12 mouse cellular contexts compared by ENCODE assay signal in genomic region chr17:27041046-27041786, GRCm38 (mm10). TPM values are rescaled to one million over a fixed set of nuclear protein-coding genes. Genes with fewer than 3 reads are reported as not detected.
DNase-seq lines count a peak whose midpoint lies in the region; ATAC-seq and TF ChIP-seq lines count a peak whose summit lies in the region.
"Had no signal": no experiment of that assay in that cellular context is flagged by ENCODE, and none has a peak within 500 bp of the region (broad histone marks: within the 10 kb centered on the region; RNA-seq: fewer than 3 reads in every experiment).

No protein-coding gene starts in this region.

- no peak for TF ChIP-seq POLR2A in spleen, adult 2 months (IDR thresholded peaks at IDR 0.05; ENCODE audit: low read depth, low read length)
- TF ChIP-seq POLR2A in bone marrow, adult 2 months (IDR thresholded peaks at IDR 0.05; ENCODE audit: borderline replicate concordance, control insufficient read depth, low read depth, low read length): no peak

- no peak for DNase-seq in hindbrain, postnatal 0 days (ENCODE audit: low spot score)
- DNase-seq in spleen, adult 2 months (ENCODE audit: low read depth in 1 of 2, low spot score in 2 of 2): no peak
- DNase-seq in spleen, postnatal 14 days (ENCODE audit: low spot score in 2 of 2): no peak
- DNase-seq in left cerebral cortex, postnatal 4 days: no peak
- DNase-seq: heart, adult 11 months; thymus, adult 18-20 months had no signal

- no peaks in the 10 kb centered on the region for H3K27me3 ChIP-seq in hindbrain, postnatal 0 days (ENCODE audit: insufficient read depth, low read length)
- H3K27me3 ChIP-seq in hindbrain, embryonic 13.5 days: no peaks in the 10 kb centered on the region
- no peaks in the 10 kb centered on the region for H3K27me3 ChIP-seq in spleen, adult 2 months (ENCODE audit: control insufficient read depth, insufficient read depth, low read length)
- H3K27me3 ChIP-seq in stomach, embryonic 16.5 days (ENCODE audit: control insufficient read depth, insufficient read depth, low read length): no peaks in the 10 kb centered on the region

- no peak overlapping the region for H3K9ac ChIP-seq in hindbrain, postnatal 0 days (replicated peaks; ENCODE audit: low read length)
- no peak overlapping the region for H3K9ac ChIP-seq in hindbrain, embryonic 13.5 days
- H3K9ac ChIP-seq in stomach, embryonic 16.5 days (ENCODE audit: low read length): 0 out of 2 replicates have a peak overlapping the region, but pooled peaks have one; percentile 38

- no peak overlapping the region for H3K27ac ChIP-seq in hindbrain, postnatal 0 days
- H3K27ac ChIP-seq in hindbrain, embryonic 13.5 days: no peak overlapping the region; the same call in 1 of the 2 replicates
- peak overlapping the region; percentile 76 for H3K27ac ChIP-seq in spleen, adult 2 months (ENCODE audit: insufficient read depth, low read length)
- peak overlapping the region; percentile 40 for H3K27ac ChIP-seq in bone marrow, adult 2 months (ENCODE audit: control insufficient read depth, insufficient read depth, low read depth, low read length, poor library complexity)
- H3K27ac ChIP-seq in stomach, embryonic 16.5 days (ENCODE audit: low read length): no peak overlapping the region

- H3K4me2 ChIP-seq in hindbrain, postnatal 0 days (ENCODE audit: low read depth, low read length): no peak overlapping the region
- H3K4me2 ChIP-seq in hindbrain, embryonic 13.5 days: no peak overlapping the region
- H3K4me2 ChIP-seq in stomach, embryonic 16.5 days (ENCODE audit: low read depth, low read length): no peak overlapping the region

- H3K4me1 ChIP-seq in hindbrain, postnatal 0 days (ENCODE audit: insufficient read depth, low read length): peaks cover 11% of the 10 kb centered on the region; the same call in 1 of the 2 replicates
- H3K4me1 ChIP-seq in hindbrain, embryonic 13.5 days (replicated peaks): peaks cover 37% of the 10 kb centered on the region
- H3K4me1 ChIP-seq in spleen, adult 2 months (ENCODE audit: control insufficient read depth, insufficient read depth, insufficient read length): peaks cover 35% of the 10 kb centered on the region
- H3K4me1 ChIP-seq in bone marrow, adult 2 months (ENCODE audit: control insufficient read depth, insufficient read depth, low read length): peaks cover 9% of the 10 kb centered on the region
- peaks cover 36% of the 10 kb centered on the region for H3K4me1 ChIP-seq in stomach, embryonic 16.5 days (ENCODE audit: control insufficient read depth, insufficient read depth, low read length)

- no peak for TF ChIP-seq CTCF in hindbrain, postnatal 0 days (IDR thresholded peaks at IDR 0.05; ENCODE audit: low read depth)
- no peak for TF ChIP-seq CTCF in spleen, adult 2 months (IDR thresholded peaks at IDR 0.05; ENCODE audit: extremely low read depth, insufficient read depth, insufficient read length, insufficient replicate concordance)
- no peak for TF ChIP-seq CTCF in bone marrow, adult 2 months (IDR thresholded peaks at IDR 0.05; ENCODE audit: control insufficient read depth, insufficient read depth, low read length)

- intact Hi-C loops in left cerebral cortex, postnatal 4 days (cut with DNase I): no loop called here

- H3K36me3 ChIP-seq in hindbrain, postnatal 0 days (ENCODE audit: insufficient read depth, low read length): no peaks in the 10 kb centered on the region
- no peaks in the 10 kb centered on the region for H3K36me3 ChIP-seq in hindbrain, embryonic 13.5 days
- H3K36me3 ChIP-seq in spleen, adult 2 months (ENCODE audit: control insufficient read depth, insufficient read depth, low read length): no peaks in the 10 kb centered on the region
- H3K36me3 ChIP-seq in stomach, embryonic 16.5 days (ENCODE audit: control insufficient read depth, insufficient read depth, low read length): no peaks in the 10 kb centered on the region

- no peak overlapping the region for H3K4me3 ChIP-seq in hindbrain, postnatal 0 days (ENCODE audit: low read length)
- H3K4me3 ChIP-seq in hindbrain, embryonic 13.5 days: no peak overlapping the region
- no peak overlapping the region for H3K4me3 ChIP-seq in spleen, adult 2 months (ENCODE audit: extremely low read depth, insufficient read depth, insufficient read length)
- H3K4me3 ChIP-seq in bone marrow, adult 2 months (replicated peaks; ENCODE audit: control insufficient read depth, low read depth, low read length): no peak overlapping the region
- no peak overlapping the region for H3K4me3 ChIP-seq in stomach, embryonic 16.5 days (replicated peaks; ENCODE audit: low read length)
- H3K4me3 ChIP-seq: megakaryocyte, embryonic 14.5 days had no signal

- 54% methylated on average over 10 of the region's 13 CpGs for WGBS in hindbrain, postnatal 0 days
- 45% methylated on average over 10 of the region's 13 CpGs for WGBS in hindbrain, embryonic 13.5 days
- WGBS in spleen, adult 2 months: 42% methylated on average over 11 of the region's 13 CpGs
- 62% methylated on average over 11 of the region's 13 CpGs for WGBS in bone marrow, adult 2 months
- 53% methylated on average over 11 of the region's 13 CpGs for WGBS in stomach, embryonic 16.5 days

- ATAC-seq in hindbrain, postnatal 0 days: peak; percentile 21; the same call in 1 of the 2 replicates
- ATAC-seq in hindbrain, embryonic 13.5 days (ENCODE audit: low FRiP score): no peak
- no peak for ATAC-seq in stomach, embryonic 16.5 days (ENCODE audit: insufficient read depth, low FRiP score)
- ATAC-seq in erythroblast, adult 5-6 weeks (replicated peaks; ENCODE audit: low FRiP score, poor library complexity, severe bottlenecking): no peak
- ATAC-seq: forebrain, embryonic 16.5 days had no signal

- no peaks in the 10 kb centered on the region for H3K9me3 ChIP-seq in hindbrain, postnatal 0 days (ENCODE audit: low read length)
- no peaks in the 10 kb centered on the region for H3K9me3 ChIP-seq in hindbrain, embryonic 13.5 days
- H3K9me3 ChIP-seq in stomach, embryonic 16.5 days (replicated peaks; ENCODE audit: control insufficient read depth, low read length): no peaks in the 10 kb centered on the region
- H3K9me3 ChIP-seq: megakaryocyte, embryonic 14.5 days had no signal

RNA-seq across cellular contexts. Expression of gene Bak1, which starts 12.4 kb away (rescaled TPM):
- 62.9 and 70.8 TPM in 2 replicates for total RNA-seq in hindbrain, postnatal 0 days (2014; rRNA removed)
- polyA plus RNA-seq in hindbrain, postnatal 0 days (2015; fragmentation: Nextera tagmentation; extraction: Ambion mirVana): 4.0 and 4.2 TPM in 2 replicates
- polyA plus RNA-seq in hindbrain, embryonic 13.5 days (2015; fragmentation: Nextera tagmentation; extraction: Ambion mirVana): 2.5 and 3.1 TPM in 2 replicates
- polyA plus RNA-seq in spleen, adult 2 months (2012; rRNA removed): 50.3 and 67.8 TPM in 2 replicates
- polyA plus RNA-seq in bone marrow, adult 2 months (2011; ENCODE audit: insufficient read depth, insufficient read length, low replicate concordance, missing spikeins): 34.2 and 56.8 TPM in 2 replicates
- 6.7 and 7.0 TPM in 2 replicates for polyA plus RNA-seq in stomach, embryonic 16.5 days (2015; fragmentation: Nextera tagmentation; extraction: Ambion mirVana)
- 10 to 100 TPM; 30.0 to 33.9 TPM for total RNA-seq in left cerebral cortex, postnatal 4 days (2021)
- 28.6 and 38.5 TPM in 2 replicates for total RNA-seq in erythroblast, adult 5-6 weeks (2015; ENCODE audit: low replicate concordance)
- 6.7 and 17.0 TPM in 2 replicates for total RNA-seq in erythroblast, adult 5-6 weeks (2017; ENCODE audit: low replicate concordance)

RNA-seq across cellular contexts. Expression of gene Itpr3, which starts 15.9 kb away (rescaled TPM):
- total RNA-seq in hindbrain, postnatal 0 days (2014; rRNA removed): 2.3 and 4.0 TPM in 2 replicates
- polyA plus RNA-seq in hindbrain, postnatal 0 days (2015; fragmentation: Nextera tagmentation; extraction: Ambion mirVana): 0.58 TPM in 2 replicates
- polyA plus RNA-seq in hindbrain, embryonic 13.5 days (2015; fragmentation: Nextera tagmentation; extraction: Ambion mirVana): 1.1 and 1.2 TPM in 2 replicates
- 50.9 and 61.4 TPM in 2 replicates for polyA plus RNA-seq in spleen, adult 2 months (2012; rRNA removed)
- 10.8 and 12.5 TPM in 2 replicates for polyA plus RNA-seq in bone marrow, adult 2 months (2011; ENCODE audit: insufficient read depth, insufficient read length, low replicate concordance, missing spikeins)
- polyA plus RNA-seq in stomach, embryonic 16.5 days (2015; fragmentation: Nextera tagmentation; extraction: Ambion mirVana): 15.0 and 16.7 TPM in 2 replicates
- 1 to 10 TPM; 2.2 to 2.8 TPM for total RNA-seq in left cerebral cortex, postnatal 4 days (2021)
- 0.42 and 1.2 TPM in 2 replicates for total RNA-seq in erythroblast, adult 5-6 weeks (2015; ENCODE audit: low replicate concordance)
- 1.1 and 1.4 TPM in 2 replicates for total RNA-seq in erythroblast, adult 5-6 weeks (2017; ENCODE audit: low replicate concordance)

Comparison
In these comparisons a context has a peak if more than half of its experiments do, and no peak if none do; other contexts are left out.
1. H3K27ac ChIP-seq: peak in spleen, adult 2 months (single experiment) and bone marrow, adult 2 months (single experiment); none in hindbrain, postnatal 0 days (single experiment), hindbrain, embryonic 13.5 days (single experiment) and stomach, embryonic 16.5 days (single experiment).